Mouse (Mus musculus) cerebellum, adult 18-20 months (tissue): ENCODE results near the gene Zfp831.

Experiments
- DNase-seq, 2 experiments: peaks; one replicate each; pipeline ENCODE4 v3.0.0; 2021

Gene Zfp831

DNA sequence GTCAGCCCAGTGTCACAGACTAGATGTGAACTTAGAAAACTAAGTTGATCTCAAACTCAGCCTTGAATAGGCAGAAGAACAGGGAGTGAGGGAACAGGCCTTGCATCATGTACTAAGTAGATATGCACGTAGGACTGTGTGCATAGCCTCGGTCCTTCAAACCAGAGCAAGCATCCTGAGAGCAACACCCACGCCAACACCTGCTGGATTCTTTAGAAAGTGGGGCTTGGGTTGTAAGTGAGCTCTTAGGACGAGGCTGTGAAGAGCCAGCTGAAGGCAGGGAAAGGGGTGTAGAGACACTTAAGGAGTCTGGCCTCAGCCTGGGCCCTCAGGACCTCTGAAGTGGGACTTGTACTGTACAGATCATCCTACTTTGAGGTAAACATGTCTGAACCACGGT, 12.0 kb downstream of the Zfp831 start:
- no peak for DNase-seq

DNA sequence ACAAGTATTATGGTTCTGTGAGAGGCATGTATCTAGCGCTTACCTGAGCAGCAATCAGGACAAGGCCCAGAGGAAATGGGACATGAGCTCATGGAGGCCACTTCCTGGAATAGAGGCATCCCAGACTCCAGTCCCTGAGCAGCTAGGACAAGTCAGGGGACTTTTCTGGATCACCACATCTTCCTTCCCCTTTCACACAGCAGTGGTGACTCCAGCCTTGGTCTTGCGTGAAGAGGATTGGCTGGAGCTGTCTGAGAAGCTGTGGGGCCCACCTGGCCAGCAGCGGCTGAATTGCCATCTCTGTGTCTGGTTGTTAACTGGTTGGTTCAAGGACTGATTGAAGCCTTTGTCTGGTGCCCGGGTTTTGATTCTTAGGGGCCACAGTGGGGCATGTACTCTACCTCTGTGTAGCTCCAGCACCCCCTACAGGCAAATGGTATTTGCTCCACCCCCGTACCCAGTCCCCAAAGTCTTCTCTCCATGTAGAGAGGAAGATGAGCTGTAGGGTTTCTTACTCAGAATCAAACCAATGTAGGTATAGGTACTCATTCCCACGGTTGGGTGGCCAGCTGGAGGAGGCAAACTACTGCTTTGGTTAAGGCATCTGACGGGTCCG, 15.0 kb downstream of the Zfp831 start:
- no peak for DNase-seq

DNA sequence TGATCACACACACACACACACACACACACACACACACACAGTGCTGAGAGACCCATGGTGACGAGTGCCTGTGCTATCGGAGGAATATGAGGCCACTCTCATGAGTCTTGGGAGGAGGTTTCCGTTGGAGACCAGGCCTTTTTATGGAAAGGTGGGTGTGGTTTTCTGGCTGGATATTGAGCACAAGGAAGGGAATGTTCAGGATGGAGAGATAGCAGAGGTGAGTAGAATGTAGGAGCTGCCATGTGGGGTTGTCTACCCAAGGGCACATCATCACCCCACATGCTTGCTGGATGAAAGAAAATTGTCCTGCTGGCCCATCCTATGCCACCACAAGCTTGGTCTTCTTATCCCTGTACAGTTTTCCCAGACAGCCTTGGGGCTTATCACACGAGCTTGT, 16.5 kb downstream of the Zfp831 start:
- DNase-seq = no peak

DNA sequence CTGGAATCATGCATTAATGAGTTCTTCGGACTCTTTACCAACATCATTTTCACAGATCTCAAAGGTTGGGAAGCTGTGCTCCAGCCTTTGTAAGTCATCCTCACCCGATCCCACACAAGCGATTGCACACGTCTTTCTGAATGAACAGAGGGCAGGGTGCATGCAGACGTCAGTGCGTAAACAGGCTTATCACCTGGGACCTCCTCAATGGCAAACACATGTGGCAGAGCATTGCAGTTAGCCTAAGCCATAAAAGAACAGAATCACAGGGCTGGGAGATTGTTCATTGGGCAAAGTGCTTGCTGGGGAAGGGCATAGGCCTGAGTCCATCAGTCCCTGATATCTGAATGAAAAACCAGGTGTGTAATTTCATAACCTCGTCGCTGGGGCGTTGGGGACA, 17.0 kb downstream of the Zfp831 start:
- DNase-seq = no peak

DNA sequence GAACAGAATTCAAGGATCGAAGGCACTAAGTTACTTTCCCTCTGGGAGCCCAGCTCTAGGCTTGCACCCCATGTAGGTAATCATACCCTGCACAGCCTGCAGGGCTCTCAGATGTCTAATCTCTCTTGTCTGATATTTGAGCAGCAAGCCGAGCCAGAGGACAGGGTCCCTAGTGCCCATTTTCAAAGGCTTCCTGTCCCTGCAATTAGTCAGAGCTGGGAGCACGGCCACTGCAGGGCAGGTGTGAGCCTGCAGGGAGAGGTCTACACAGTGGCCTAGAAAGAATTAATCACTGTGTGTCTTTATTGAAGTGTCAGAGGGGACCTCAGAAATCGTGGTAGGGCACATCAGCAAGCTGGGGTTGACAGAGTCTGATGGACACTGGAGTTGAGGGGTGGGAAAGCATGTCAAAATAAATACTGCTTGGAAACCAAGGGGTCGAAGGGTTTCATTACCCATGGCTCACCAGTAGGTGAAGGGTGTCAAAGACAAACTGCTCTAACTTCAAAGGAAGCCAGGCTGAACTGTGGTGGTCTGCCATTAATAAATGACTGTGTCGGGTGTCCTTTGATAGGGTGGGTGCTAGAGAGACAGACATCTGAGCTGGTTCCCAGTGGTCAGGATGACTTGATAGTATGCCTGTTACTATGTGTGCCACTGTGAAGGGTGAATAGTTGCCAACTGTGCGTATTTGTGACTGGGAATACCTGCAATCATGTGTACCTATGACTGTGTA, 18.3 kb downstream of the Zfp831 start:
- DNase-seq = no peak

DNA sequence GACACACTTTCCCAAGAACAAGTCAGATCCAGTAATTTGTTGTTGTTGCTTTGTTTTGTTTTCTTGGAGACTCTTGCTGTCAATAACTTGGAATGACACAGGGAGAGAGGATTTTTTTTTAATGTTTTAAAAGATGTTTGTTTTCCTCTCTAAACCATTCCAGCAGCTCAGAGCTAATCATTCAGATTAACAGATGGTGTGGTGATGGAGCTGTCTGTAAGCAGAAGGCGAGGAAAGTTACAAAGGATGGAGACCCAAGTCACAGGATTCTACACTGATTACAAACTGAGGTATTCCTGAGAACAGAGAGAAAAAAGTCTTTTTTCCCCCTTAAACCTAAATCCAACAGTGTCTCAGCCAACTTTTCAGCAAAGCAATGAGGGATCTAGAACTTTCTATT, 19.3 kb downstream of the Zfp831 start:
- DNase-seq = no peak

DNA sequence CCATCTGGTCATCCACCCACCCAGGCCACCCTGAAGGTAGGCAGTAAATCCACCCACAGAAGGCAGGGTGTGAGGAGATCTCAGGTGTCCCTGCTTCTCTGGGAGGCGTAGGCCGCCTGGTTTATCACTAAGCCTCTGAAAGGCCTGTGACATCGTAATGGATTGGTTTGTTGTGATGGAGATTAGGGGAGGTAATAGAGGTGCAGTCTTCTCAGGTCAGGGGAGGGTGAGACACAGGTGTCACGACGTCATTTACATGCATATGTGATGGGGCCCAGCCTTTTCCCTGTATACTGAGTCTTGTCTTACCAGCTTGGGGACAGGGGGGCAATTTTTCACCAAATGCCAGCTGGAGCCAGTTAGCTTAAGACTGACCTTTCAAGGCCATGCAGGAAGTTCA, 22.1 kb downstream of the Zfp831 start:
- DNase-seq = no peak

DNA sequence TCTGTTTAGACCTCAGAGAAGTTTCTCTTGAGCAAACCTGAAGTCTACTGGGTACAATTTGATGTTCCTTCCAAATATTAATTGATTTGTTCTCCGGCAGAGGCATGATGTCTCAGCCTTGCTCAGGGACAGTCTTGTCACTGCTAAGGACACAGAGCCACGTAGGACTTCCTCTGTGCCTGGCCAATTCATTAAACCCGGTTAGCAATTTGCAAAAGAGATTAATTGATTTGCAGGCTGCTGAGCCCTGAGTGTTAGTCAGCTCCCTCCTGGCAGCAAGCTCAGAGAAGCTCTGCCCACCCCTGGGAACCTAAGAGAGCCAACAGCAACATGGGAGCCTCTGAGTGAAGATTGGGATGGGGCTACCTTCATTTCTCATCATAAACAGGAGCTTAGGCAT, 25.5 kb downstream of the Zfp831 start:
- DNase-seq = no peak

DNA sequence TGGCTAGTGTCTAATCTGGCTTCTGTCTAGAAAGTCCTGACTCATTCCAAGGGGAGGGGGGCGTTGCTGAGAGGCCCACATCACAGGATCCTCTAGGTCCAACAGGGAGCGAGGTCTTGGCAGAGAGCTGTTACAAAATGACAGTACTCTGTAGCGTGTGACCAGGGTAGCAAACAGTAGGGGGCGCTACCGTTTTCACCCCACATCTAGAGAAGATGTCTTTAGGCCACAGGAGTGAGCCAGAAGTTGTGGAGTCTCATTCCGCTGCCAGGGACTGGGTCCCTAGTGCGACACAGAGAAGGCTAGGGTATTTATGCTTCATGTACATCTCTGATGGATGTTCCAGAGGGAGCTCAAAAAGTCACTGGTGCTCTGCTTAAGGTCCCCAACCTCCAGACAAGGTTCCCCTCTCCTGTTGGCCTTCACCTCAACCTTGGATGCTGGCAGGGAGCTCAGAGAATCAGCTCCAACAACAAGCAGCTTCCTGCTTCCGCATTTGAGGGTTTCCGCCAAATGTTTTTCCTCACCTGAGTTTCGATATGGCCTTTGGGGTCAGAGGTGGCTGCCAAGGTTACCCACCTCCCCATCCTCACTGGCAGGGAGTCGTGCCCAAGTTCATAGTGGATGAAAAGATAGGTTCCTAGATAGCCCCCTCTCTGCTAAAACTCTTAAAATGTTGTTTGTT, 29.3 kb downstream of the Zfp831 start:
- DNase-seq = peak in 1 of 2 experiments; percentile 12

DNA sequence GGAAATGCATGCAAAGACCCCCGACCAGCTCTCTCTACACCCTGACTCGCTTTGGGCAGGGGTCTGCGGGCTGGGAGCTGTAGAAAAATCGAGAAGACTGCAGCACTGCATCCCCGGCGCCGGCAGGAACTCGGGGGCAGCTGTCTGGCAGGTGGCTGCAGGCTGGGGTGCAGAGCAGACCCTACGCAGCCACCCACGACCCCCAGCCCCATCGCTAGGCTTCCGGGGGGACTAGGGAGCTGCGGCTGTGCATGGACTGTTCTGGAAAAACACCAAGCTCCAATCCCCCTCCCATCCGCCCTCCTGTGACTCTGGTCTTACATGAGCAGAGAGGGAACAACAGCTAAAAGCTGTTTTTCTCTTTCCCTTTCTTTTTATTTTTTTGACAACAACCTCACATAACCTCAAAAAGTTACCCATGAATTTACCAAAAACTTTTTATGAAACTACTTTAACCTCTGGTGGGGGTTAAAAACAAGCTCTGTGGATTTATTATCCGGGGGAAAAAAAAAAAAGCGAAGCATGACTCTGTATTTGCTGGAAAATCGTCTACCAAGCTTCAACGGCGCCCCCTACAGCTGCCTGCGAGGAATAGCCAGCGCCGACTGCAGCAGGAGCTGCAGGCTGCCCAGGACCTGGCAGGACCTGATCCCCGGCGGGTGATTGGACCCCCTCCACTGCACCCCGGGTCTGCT, 30.4 kb downstream of the Zfp831 start:
- peak; percentile 76 to 85 for DNase-seq

DNA sequence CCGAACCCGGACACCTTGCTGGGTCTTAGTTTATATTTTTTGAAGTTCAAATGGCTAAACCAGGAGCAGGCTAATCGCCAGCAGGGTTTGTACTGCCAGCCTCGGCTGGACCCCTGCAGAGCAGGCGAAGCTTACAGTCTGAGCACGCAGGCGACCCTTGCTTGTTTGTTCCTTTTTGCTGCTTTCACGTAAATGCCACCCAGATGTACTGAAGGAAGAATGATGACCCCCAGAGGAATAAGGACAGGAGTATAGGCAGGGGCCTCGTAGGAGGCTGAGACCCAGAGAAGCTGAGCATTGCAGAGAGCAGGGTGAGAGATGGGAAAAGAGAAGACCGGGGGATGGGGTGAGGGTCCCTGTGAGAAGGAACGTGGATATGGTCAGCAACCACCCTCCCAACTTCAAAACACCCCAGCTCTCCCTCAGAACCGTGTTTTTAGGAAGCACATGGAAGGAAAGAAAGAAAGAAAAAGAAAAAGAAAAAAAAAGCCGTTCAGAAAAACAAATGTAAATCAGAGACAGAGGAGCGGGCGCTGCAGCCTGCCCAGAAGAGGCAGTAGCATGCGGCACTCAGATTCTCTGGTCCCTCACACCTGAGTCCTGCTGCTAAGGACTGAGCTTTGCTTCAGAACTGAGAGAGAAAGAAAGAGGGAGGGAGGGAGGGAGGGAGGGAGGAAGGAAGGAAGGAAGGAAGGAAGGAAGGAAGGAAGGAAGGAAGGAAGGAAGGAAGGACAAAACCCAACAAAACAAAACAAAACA, 31.1 kb downstream of the Zfp831 start:
- no peak for DNase-seq

DNA sequence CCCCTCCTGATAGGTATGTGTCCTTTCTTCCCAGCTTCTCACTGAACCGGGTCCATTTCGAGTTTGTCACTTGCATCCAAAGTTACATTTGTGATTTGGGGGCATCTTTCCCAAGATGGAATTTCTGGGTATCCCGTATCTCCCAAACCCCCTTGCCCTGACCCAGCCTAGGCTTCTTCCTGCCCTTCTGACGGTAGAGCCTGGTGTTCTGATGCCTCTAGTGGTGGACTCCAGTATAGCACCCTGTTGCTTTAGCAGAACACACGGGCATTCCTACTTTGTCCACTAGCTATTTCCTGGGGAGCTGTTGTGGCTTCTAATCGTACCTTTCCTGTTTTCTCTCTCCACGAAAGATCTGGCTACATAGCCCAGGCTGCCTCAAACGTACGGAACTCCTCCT, 32.3 kb downstream of the Zfp831 start:
- DNase-seq = peak; percentile 54 to 69

DNA sequence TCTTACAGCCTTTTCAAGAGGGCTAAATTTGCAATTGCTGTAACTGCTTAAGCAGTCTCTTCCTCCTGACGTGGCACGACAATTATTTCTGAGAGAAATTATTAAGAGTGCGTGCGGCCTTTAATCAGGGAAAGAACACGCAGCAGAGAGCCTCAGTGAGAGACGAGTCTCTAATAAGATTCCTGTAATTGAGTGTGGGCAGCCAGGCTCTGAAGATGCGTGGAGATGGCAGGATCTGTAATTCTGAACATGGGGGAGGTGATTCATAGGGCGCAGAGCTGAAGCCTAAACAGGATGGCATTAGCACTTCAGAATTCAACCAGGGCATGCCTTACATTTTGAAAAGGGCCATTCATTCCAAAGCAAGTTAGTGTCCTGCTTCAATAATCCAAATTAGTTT, 58.0 kb downstream of the Zfp831 start:
- DNase-seq = no peak

DNA sequence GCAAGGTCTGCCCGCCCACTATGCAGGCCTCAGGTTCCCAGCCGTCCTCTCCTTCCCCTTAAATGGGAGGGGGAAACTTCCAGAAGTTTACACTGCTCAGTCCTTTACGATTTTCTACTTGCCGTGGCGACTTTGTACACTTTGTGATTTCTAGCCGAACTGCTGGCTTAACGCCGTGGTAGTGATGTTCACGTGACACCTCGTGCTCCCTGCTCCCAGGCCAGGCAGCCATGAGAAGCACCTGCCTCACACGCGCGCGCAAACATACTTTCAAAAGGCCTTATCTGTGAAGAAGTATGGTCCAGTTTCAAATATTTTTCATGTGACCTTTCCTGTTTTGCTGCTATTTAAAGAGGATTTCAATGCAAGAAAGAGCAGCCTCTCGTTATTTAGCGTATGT, 63.8 kb downstream of the Zfp831 start:
- DNase-seq = no peak

DNA sequence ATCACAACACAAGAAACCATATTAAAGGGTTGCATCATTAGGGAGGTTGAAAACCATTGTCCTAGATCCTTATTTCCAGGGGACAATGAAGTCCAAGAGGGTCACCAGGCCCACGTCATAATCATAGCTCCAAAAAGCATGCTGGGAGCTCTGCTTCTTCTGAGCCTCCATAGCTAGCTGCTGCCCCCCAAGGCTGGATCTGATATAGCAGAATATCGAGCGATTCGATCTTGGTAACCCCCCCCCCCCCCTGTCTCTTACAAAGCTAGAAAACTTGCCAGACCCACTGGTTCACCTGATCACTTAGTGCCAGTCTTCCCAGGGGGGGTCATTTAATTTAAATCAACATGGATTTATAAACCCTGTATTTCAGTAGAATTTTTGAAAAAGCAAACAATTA, 65.3 kb downstream of the Zfp831 start:
- no peak for DNase-seq

DNA sequence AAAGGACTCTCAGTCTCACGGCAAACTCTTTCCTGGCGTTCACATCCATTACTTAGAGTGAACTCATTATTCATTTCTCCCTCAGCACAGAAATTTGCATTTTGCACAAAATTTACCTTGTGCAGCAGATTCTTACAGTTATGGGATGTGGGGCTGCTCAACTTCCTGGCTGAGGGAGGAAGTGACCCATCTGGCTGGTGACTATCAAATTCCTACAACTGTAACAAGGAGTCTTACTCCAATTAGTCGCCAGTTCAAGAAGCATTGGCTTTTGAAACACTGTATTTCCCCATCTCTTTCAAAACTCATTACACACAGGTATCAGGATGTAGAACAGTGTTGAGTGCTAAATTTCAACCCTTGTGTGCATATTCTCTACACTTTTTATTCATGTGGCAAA, 66.9 kb downstream of the Zfp831 start:
- no peak for DNase-seq

DNA sequence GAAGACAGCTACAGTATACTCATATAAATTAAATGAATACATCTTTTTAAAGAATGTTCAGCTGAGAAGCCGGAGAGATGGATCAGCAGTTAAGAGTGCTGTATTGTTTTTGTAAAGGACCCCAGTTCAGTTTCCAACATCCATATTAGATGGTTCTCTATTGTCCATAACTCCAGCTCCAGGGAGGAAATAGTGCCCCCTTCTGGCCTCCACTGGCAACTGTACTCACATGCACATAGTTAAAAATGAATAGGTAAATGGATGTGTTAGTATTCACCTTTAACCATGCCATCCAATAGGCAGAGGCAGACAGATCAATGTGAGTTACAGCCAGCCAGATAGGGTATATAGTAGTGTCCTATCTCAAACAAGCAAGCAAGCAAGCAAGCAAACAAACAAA, 68.7 kb downstream of the Zfp831 start:
- no peak for DNase-seq

DNA sequence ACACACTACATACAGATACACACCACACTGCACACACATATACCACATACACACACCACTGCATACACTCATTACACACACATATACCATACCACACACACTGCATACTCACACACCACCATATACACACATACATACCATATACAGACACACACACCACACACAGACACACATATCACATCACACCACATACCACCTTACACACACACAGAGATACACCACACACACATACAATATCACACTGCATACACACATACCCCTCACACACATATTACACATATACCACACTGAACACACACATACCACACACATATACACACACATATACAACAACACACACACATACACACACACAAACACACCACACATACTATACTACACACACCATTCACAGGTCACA, 72.6 kb downstream of the Zfp831 start:
- DNase-seq = no peak

DNA sequence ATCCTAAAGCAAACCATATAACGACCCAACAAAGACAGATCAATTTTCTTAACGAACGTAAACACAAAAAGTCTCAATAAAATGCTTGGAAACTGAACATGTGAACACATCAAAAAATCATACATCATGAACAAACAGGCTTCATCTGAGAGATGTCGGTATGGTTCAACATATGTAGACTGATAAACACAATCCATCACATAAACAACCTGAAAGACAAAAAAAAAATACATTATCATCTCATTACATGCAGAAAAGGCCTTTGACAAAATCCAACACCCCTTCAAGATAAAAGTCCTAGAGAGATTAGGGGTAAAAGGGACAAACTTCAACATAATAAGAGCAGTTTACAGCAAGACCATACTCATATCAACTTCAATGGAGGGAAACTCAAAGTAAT, 74.5 kb downstream of the Zfp831 start:
- no peak for DNase-seq

DNA sequence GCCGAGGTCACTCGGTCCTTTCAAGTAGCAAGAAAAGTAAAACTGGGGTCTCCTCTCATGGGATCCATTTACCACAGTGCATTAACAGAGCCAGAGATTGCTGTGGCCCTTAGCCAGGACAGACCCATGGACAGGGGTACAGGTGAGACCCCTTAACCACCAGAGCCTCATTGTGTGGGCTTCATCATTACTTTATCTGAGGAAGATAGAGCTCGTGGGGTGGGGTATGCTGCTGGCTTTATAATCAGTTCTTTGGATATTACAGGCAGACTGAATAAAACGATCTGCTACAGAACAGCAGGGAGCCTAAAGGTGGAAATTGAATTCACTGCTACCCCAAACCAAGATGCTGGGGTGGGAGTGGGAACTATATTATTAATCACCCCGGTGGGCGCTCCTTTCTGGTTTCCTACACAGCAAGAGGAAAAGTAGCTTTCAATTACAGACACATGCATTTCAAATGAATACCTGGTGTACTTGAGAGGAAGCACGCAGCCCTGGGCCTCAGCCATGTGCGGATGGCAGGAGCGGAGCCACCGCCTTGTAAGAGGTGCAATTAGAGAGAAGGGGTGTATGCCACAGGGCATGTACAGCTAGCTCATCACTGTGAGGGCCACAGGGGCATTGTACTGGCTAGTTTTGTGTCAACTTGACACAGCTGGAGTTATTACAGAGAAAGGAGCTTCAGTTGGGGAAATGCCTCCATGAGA, 83.9 kb downstream of the Zfp831 start:
- no peak for DNase-seq

DNA sequence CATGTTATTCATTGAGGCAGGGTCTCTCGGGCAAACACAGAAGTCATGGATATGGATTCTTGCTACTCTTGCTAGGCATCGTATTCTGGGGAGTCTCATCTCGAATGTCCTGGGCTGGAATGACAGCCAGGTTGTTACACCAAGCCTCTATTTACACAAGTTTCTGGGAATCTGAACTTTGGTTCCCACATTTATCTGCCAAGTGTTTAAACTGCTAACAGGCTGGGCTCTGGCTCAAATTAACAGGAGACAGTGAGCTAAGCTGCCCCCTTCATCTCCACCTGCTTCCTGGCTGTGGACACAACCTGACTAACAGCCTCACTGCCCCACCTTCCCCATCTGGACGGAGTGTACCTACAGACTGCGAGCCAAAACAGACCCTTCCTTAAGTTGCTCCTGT, 88.6 kb downstream of the Zfp831 start:
- no peak for DNase-seq

DNA sequence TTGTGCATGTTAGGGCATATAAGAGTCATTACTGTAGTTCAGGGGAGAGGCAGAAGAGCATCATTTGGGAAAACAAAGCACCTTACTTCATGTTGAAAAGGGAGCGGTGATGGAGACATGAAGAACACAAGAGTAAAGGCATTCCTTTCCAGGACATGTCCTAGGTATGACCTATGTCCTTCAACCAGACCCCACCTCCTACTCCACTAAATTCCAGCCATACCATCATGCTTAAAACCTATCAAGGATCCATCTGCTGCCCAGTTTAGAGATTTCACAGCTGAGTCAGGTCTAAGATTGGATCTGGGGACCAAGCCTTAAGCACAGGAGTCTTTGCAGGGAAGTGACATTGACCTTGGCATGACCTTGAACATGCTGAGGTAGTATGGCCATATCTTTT, 91.9 kb downstream of the Zfp831 start:
- DNase-seq = no peak
